Mouse (Mus musculus): ENCODE results near the gene Acap2. TPM values are rescaled to one million over a fixed set of nuclear protein-coding genes. Genes with fewer than 3 reads are reported as not detected.

The Acap2 gene
- 25.1 and 25.6 TPM in 2 replicates for polyA plus RNA-seq (2012; rRNA removed)

DNA sequence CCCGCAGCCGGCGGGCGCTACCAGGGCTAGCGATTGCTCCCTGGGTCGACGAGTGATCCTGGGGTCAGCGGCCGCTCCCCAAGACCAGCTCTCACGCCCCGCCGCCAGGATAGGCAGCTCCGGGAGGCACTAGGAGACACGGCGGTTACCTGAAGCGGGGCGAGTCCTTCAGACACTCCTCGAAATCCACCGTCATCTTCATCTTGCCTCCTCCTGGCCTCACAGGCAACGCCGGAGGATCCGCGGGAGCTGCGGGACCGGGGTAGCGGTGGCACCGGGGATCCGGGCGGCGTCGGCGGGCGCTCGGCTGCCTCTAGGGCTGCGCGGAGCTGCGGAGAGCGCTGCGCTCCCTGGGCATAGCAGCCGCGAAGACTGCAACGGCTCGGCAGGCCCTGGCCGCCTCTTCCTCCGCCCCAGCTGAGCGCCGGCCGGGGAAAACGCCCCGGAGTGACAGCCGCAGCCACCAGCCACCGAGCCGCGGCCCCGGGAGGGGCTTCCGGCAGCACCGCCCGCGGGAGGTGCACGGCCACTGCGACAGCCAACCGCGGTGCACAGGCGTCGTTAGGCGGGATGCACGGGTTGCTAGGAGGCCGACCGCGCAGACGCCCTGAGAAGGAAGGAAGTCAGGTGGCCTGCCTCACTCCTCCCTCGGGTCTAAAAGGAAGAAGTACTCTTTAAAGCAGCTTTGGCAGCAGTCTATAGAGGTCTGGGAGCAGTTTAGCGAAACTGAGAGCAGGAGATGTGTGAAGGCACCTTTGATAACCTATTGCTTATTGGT, at the start of gene Acap2:
TSS of gene Acap2 (minus strand) at position 456 of the 778 bp plus-strand sequence.
- DNase-seq (ENCODE audit: low read depth), result peak; percentile 99
- TF ChIP-seq POLR2A (IDR thresholded peaks at IDR 0.05; ENCODE audit: borderline replicate concordance, extremely low read depth, insufficient read depth, insufficient read length, poor library complexity, severe bottlenecking) (peak; percentile 97), CTCF (IDR thresholded peaks at IDR 0.05; ENCODE audit: borderline replicate concordance, extremely low read depth, insufficient read depth, insufficient read length) (no peak)

DNA sequence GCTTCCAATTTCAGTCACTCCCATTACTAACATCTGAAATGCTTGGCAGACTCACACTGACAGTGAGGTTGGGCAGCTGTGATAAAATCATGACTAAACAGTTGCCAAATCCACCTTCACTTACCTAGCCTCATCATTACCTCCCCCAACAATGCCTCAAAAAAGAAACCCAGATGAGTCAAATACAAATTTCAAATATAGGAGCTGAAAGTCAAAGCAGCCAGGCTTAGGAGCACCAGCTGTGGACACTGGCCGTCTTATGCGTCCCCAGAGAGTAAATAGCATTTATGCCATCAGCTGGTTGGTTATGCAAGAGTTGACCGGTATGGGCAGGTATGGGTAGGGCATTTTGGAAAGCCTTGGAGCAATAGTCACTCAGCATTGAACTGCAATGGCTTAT, 48.4 kb upstream of the Acap2 start:
- no peak for TF ChIP-seq POLR2A (IDR thresholded peaks at IDR 0.05; ENCODE audit: borderline replicate concordance, extremely low read depth, insufficient read depth, insufficient read length, poor library complexity, severe bottlenecking)
- TF ChIP-seq CTCF (IDR thresholded peaks at IDR 0.05; ENCODE audit: borderline replicate concordance, extremely low read depth, insufficient read depth, insufficient read length), result no peak

DNA sequence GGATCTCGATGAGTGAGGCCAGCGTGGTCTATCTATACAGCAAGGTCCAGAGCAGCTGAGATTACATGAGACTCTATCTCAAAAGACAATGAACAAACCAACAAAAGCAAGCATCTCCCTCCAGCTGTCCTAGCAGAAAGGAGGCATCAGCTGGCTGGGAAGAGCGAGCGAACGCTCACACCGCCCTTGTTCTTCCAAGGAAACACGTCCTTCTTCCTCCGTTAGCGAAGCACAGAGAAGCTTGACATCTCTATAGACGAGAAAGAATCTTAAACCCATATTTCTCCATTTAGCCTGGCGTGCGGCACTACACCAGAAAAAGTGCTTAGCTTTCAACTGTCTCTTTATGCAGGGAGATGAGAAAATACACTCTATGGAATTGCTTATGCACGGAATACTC, 47.7 kb upstream of the Acap2 start:
- TF ChIP-seq CTCF (IDR thresholded peaks at IDR 0.05; ENCODE audit: borderline replicate concordance, extremely low read depth, insufficient read depth, insufficient read length), result no peak
- no peak for DNase-seq (ENCODE audit: low read depth)

More for the DNA sequence above, 48.4 kb upstream of the Acap2 start:
- no peak for DNase-seq (ENCODE audit: low read depth)

DNA sequence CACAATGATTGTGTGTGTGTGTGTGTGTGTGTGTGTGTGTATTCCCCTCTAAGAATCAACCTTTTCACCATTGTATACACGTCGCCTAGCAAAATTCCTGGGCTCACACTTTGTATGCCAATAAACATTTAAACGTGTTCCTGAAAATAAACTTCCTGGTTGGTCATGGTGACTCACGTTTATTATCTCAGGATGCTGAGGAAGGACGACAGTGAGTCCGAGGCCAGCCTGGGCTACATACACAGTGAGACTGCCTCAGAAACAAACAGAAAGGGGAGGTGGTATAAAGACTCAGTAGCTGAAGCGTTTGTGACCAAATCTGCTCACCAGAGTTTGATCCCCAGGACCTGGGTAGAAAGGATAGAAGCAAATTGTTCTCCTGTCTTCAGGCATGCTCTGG, 46.4 kb upstream of the Acap2 start:
- no peak for DNase-seq (ENCODE audit: low read depth)
- TF ChIP-seq CTCF (IDR thresholded peaks at IDR 0.05; ENCODE audit: borderline replicate concordance, extremely low read depth, insufficient read depth, insufficient read length) (no peak), POLR2A (IDR thresholded peaks at IDR 0.05; ENCODE audit: borderline replicate concordance, extremely low read depth, insufficient read depth, insufficient read length, poor library complexity, severe bottlenecking) (no peak)

DNA sequence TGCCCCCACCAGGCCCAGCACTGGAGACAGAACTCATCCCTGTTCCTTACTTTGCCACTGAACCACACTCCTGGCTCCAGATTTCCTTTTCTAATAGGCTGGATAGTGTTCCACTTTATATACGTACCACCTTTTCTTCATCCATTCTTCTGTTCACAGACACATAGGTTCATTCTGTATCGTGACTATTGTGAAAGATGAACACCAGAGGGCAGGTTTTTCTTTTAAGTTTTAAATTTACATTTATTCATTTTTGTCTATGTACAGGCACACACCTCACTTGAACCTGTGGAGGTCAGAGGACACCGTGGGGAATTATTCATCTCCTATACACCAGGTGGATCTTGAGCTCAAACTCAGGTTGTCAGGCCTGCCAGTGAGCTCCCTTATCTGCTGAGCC, 43.0 kb upstream of the Acap2 start:
- TF ChIP-seq POLR2A (IDR thresholded peaks at IDR 0.05; ENCODE audit: borderline replicate concordance, extremely low read depth, insufficient read depth, insufficient read length, poor library complexity, severe bottlenecking) (no peak), CTCF (IDR thresholded peaks at IDR 0.05; ENCODE audit: borderline replicate concordance, extremely low read depth, insufficient read depth, insufficient read length) (no peak)
- DNase-seq (ENCODE audit: low read depth), result no peak

DNA sequence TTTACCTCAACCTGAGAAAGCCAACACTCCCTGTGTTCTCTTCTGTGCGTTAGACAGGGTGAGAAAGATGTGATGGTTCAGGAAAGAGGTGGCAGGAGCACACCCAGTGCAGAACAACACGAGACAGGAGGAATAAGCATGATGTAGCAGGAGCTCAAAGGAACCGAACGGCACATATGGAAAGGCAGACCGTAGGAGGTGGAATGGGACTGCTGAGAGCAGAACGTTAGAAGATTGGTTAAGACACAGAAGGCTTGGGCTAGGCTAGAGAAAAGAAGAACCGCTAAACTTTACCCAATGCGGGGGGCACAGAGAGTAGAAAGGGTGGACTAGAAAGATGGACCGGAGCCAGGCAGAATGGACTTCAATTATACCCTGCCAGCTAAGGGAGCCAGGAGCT, 40.4 kb upstream of the Acap2 start:
- TF ChIP-seq POLR2A (IDR thresholded peaks at IDR 0.05; ENCODE audit: borderline replicate concordance, extremely low read depth, insufficient read depth, insufficient read length, poor library complexity, severe bottlenecking), result no peak
- no peak for TF ChIP-seq CTCF (IDR thresholded peaks at IDR 0.05; ENCODE audit: borderline replicate concordance, extremely low read depth, insufficient read depth, insufficient read length)
- no peak for DNase-seq (ENCODE audit: low read depth)

DNA sequence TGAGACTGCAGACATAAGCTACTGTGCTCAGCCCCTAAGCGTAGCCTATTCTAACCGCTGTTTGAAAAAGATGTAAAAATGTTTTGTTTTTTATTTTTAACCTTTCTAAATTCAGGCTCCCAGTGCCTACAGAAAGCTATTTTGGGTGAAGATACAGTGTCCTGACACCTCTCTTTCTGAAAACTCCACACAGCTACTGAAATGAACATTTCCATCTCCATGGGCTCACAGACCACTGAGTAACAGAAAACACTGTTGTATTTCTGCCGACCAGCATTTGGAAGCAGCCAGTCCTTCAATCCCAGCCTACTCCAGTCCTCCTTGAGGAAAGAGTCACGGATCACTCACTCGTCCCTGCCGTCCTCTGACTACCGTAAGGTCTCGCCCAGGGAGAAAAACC, 39.5 kb upstream of the Acap2 start:
- TF ChIP-seq POLR2A (IDR thresholded peaks at IDR 0.05; ENCODE audit: borderline replicate concordance, extremely low read depth, insufficient read depth, insufficient read length, poor library complexity, severe bottlenecking), result no peak
- no peak for TF ChIP-seq CTCF (IDR thresholded peaks at IDR 0.05; ENCODE audit: borderline replicate concordance, extremely low read depth, insufficient read depth, insufficient read length)
- no peak for DNase-seq (ENCODE audit: low read depth)

DNA sequence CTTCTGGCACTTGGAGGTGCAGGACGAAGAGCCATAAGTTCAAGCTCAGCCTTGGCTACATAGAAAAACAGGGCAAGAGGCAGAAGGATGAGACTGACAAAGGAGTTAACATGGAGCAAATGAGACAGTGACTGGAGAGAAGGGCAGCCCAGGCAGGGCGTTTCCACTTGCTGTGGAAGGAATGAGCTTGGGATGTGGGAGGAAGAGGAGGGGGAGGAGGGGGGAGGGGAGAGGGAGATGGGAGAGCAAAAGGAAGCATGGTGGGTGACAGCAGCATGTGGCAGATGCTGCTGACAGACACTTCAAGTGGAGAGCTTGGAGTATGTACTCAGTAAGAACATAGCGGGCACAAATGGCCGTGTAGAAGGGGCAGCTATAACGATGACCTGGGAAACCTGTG, 37.2 kb upstream of the Acap2 start:
- no peak for DNase-seq (ENCODE audit: low read depth)
- no peak for TF ChIP-seq CTCF (IDR thresholded peaks at IDR 0.05; ENCODE audit: borderline replicate concordance, extremely low read depth, insufficient read depth, insufficient read length)
- no peak for TF ChIP-seq POLR2A (IDR thresholded peaks at IDR 0.05; ENCODE audit: borderline replicate concordance, extremely low read depth, insufficient read depth, insufficient read length, poor library complexity, severe bottlenecking)

DNA sequence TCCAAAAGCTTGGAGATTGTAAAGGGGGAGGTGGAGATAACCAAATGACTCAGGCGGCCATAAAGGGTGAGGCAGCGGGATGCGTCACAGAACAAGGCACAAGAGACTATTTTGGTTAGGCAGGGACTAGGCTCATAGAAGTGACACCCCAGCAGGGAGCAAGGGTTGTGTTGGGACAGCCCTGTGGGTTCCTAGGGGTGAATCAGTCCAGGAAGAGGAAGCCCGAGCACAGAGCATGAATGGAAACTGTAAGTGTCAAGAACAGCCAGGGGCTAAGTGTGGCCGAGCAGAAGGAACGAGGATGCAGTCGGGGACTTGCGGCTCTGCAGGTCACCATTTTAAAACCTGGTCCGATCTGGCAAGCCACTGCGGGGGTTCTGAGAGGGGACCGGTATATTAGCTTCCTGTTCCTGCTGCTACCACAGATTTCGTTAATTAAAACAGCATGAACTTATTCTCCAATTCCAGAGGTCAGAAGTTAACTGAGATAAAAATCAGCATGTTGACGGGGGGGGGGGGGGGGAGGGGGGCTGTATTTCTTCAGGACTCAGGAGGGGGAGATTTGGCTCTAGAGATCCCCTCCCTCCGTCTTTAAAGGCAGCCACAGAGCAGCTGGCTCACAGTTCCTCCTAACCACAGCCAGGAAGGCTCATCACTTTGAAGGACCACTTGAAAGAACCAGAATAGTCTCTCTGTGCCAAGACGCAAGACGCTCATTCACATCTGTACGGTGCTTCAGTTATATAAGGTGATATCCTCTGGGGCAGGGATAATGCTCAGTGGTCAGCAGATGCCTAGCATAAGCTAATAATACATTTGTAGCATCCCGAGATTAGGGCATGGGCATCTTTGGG, 34.6 kb upstream of the Acap2 start:
- no peak for TF ChIP-seq CTCF (IDR thresholded peaks at IDR 0.05; ENCODE audit: borderline replicate concordance, extremely low read depth, insufficient read depth, insufficient read length)
- TF ChIP-seq POLR2A (IDR thresholded peaks at IDR 0.05; ENCODE audit: borderline replicate concordance, extremely low read depth, insufficient read depth, insufficient read length, poor library complexity, severe bottlenecking), result no peak

DNA sequence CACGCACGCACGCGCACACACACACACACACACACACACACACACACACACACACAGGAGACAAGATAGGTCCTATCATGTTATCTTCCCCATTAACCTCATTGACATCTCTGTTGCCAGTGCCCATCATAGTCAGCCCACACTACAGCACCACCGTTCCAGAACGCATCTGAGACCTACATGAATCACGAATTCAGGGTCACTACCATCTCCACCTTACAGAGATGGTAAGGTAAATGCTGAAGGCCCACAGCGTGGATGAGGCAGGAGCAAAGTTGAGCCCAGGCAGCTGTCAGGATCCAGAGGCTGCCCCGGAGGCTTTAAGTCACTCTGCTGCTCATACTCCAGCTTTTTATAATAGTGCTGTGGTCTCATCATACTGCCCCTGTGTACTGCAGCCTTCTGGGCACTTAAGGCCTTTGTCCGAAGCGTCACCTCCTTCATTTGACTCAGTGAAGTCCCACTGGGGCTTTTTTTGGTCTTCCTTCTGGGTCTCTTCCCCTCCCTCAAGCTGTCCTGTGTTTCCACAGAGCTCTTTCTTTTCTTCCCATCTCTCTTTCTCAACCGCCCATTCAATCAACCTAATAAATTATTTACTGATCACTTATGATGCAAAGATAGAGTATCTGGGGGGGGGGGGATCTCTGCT, 33.9 kb upstream of the Acap2 start:
- no peak for DNase-seq (ENCODE audit: low read depth)
- TF ChIP-seq POLR2A (IDR thresholded peaks at IDR 0.05; ENCODE audit: borderline replicate concordance, extremely low read depth, insufficient read depth, insufficient read length, poor library complexity, severe bottlenecking) (no peak), CTCF (IDR thresholded peaks at IDR 0.05; ENCODE audit: borderline replicate concordance, extremely low read depth, insufficient read depth, insufficient read length) (no peak)

More for the DNA sequence above, 34.6 kb upstream of the Acap2 start:
- peak; percentile 30 for DNase-seq (ENCODE audit: low read depth)

DNA sequence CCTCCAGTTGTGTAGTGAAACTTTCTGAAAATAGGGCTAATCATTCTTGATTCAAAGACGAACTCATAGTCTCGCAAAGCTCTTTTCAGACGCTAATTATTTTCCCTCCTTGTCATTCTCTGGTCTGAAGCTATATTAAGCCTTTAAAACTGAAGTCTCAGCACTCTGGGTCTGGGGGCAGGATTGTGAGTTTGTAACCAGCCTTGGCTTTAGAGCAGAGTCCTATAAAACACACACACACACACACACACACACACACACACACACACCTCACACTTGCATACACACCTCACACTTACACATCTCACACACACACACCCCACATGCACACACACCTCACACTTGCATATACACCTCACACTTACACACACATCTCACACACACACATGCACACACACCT, 33.3 kb upstream of the Acap2 start:
- TF ChIP-seq CTCF (IDR thresholded peaks at IDR 0.05; ENCODE audit: borderline replicate concordance, extremely low read depth, insufficient read depth, insufficient read length) (no peak), POLR2A (IDR thresholded peaks at IDR 0.05; ENCODE audit: borderline replicate concordance, extremely low read depth, insufficient read depth, insufficient read length, poor library complexity, severe bottlenecking) (no peak)
- DNase-seq (ENCODE audit: low read depth), result peak; percentile 11

All from brain, embryonic 14.5 days (tissue).